ENCODE assay signal across 19 mouse cellular contexts in the genomic region with DNA sequence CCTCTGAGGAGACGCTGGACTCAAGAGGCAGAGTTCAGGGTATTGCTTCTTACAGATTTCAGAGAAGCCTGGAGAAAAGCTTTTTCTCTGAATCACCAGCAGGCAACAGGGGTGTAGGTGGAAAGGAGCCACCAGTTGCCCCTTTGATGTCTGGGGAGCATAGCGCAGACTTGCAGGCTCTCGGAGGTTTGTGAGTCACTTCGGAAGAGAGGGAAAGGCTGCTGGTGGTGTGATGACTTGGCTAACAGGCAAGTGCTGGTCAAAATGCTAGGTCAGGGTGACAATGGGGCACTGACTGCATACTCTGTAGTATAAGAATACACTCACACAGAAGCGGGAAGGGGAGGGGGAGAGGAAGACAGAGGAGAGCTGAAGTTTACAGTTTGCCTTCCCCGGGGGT. TPM values are rescaled to one million over a fixed set of nuclear protein-coding genes. Genes with fewer than 3 reads are reported as not detected.
A peak's percentile ranks its signal among the peaks of the same experiment; 100 is the strongest.
DNase-seq lines count a peak whose midpoint lies in the region; ATAC-seq lines count a peak whose summit lies in the region.
"Had no signal": no experiment of that assay in that cellular context is flagged by ENCODE, and none has a peak within 500 bp of the region (broad histone marks: within the 10 kb centered on the region; RNA-seq: fewer than 3 reads in every experiment).

No protein-coding gene starts in this region.

- peak; percentile 45 for ATAC-seq in CD4-positive, CD25-positive, alpha-beta regulatory T cell, adult 4 months
- ATAC-seq in inflammation-experienced regulatory T-cells, adult 6 months, result peak; percentile 70
- ATAC-seq: forebrain, embryonic 16.5 days had no signal

- DNase-seq in 416B (ENCODE audit: low read depth), result peak; percentile 89
- peak; percentile 15 for DNase-seq in adrenal gland, postnatal 10 days
- no peak for DNase-seq in heart, adult 11 months
- DNase-seq in layer of hippocampus, adult 9-11 months, result no peak
- DNase-seq in right cerebral cortex, adult 2 months (ENCODE audit: low spot score in 2 of 2), result no peak
- DNase-seq: cerebellum, adult 18-20 months; cerebellum, postnatal 36 days; liver, embryonic 13.5 days; thymus, postnatal 14 days had no signal

RNA-seq across cellular contexts. Expression of a gene that starts 27.2 kb away (rescaled TPM):
- not detected for polyA plus RNA-seq in CD4-positive, CD25-positive, alpha-beta regulatory T cell, adult 4 months (2017; shearing (Covaris generic))
- total RNA-seq in adrenal gland, postnatal 10 days (2021), result 1 to 10 TPM; 1.5 to 6.5 TPM
- polyA plus RNA-seq in inflammation-experienced regulatory T-cells, adult 6 months (2017; shearing (Covaris generic)), result not detected
- total RNA-seq: granulocyte monocyte progenitor cell, adult 5-6 weeks; megakaryocyte progenitor cell, adult 5-6 weeks had no signal
- polyA plus RNA-seq: intestine, embryonic 14.5 days had no signal

RNA-seq across cellular contexts. Expression of a gene that starts 51.3 kb away (rescaled TPM):
- polyA plus RNA-seq in CD4-positive, CD25-positive, alpha-beta regulatory T cell, adult 4 months (2017; shearing (Covaris generic)), result not detected
- 1 to 10 TPM; 4.3 to 6.6 TPM for total RNA-seq in adrenal gland, postnatal 10 days (2021)
- polyA plus RNA-seq in inflammation-experienced regulatory T-cells, adult 6 months (2017; shearing (Covaris generic)), result not detected
- polyA plus RNA-seq: forebrain, embryonic 16.5 days; heart, embryonic 16.5 days; hindbrain, embryonic 11.5 days; intestine, embryonic 14.5 days; limb, embryonic 12.5 days; lung, embryonic 16.5 days had no signal

Comparison
In these comparisons a context has a peak if more than half of its experiments do, and no peak if none do; other contexts are left out.
1. DNase-seq: peak in 416B (single experiment) and adrenal gland, postnatal 10 days (single experiment); none in heart, adult 11 months (single experiment), layer of hippocampus, adult 9-11 months (single experiment) and right cerebral cortex, adult 2 months (0 of 2).